In the genomic region with DNA sequence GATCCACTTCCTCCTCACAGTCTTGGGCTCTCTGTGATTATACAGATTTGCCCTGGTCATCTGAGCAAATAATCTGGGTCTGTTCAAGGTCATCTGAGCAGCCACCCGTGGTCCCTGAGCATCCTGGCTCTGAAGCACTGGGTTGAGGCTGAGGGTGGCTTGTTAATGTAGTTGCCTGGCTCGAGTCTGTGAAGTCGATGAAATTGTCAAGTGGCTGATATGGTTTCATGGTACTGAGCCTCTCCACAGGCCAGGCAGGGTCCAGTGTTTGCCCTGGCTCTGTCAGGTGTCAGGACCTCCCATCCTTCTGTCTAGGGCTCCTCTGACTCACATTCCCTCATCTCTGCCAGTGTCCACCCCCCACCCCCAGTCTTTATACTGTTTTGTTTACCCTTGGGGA, we compare ENCODE assay signal across 20 mouse cellular contexts. TPM values are rescaled to one million over a fixed set of nuclear protein-coding genes. Genes with fewer than 3 reads are reported as not detected.
"Had no signal": no experiment of that assay in that cellular context is flagged by ENCODE, and none has a peak within 500 bp of the region (broad histone marks: within the 10 kb centered on the region; RNA-seq: fewer than 3 reads in every experiment).

No protein-coding gene starts in this region.

- DNase-seq: kidney, postnatal 14 days; kidney, postnatal 4 days; left cerebral cortex, postnatal 4 days; liver, postnatal 0 days; lung, embryonic 14.5 days; thymus, adult 18-20 months; thymus, postnatal 36 days had no signal

- H3K9ac ChIP-seq: limb, embryonic 12.5 days; limb, embryonic 15.5 days; liver, embryonic 14.5 days; liver, postnatal 0 days; lung, embryonic 14.5 days; midbrain, embryonic 13.5 days had no signal

- H3K4me1 ChIP-seq: limb, embryonic 15.5 days; midbrain, embryonic 13.5 days had no signal

- H3K27ac ChIP-seq: limb, embryonic 12.5 days; limb, embryonic 15.5 days; liver, embryonic 14.5 days; macrophage; midbrain, embryonic 13.5 days had no signal

- H3K27me3 ChIP-seq: limb, embryonic 12.5 days; limb, embryonic 15.5 days; midbrain, embryonic 13.5 days had no signal

- ATAC-seq: liver, postnatal 0 days; lung, postnatal 0 days; midbrain, embryonic 13.5 days had no signal

- H3K36me3 ChIP-seq: limb, embryonic 12.5 days; limb, embryonic 15.5 days; midbrain, embryonic 13.5 days had no signal

- H3K4me3 ChIP-seq: limb, embryonic 12.5 days; limb, embryonic 15.5 days; midbrain, embryonic 13.5 days had no signal

- H3K9me3 ChIP-seq: limb, embryonic 15.5 days; midbrain, embryonic 13.5 days had no signal

- H3K4me2 ChIP-seq: limb, embryonic 12.5 days; limb, embryonic 15.5 days; liver, embryonic 11.5 days; lung, embryonic 14.5 days; midbrain, embryonic 13.5 days had no signal

RNA-seq across cellular contexts. Expression of a gene that starts 25.5 kb away (rescaled TPM):
- total RNA-seq: midbrain, postnatal 0 days had no signal
- polyA plus RNA-seq: limb, embryonic 12.5 days; liver, postnatal 0 days; lung, embryonic 14.5 days; lung, postnatal 0 days; macrophage; midbrain, embryonic 13.5 days; neural tube, embryonic 11.5 days; neural tube, embryonic 14.5 days; small intestine, adult 2 months; stomach, embryonic 16.5 days; urinary bladder, adult 2 months had no signal
